Mouse (Mus musculus): ENCODE measurements around the gene Myo18a. TPM values are rescaled to one million over a fixed set of nuclear protein-coding genes. Genes with fewer than 3 reads are reported as not detected.

The Myo18a gene
- polyA plus RNA-seq, 1 experiment from 2014 or later = 22.3 TPM

DNA sequence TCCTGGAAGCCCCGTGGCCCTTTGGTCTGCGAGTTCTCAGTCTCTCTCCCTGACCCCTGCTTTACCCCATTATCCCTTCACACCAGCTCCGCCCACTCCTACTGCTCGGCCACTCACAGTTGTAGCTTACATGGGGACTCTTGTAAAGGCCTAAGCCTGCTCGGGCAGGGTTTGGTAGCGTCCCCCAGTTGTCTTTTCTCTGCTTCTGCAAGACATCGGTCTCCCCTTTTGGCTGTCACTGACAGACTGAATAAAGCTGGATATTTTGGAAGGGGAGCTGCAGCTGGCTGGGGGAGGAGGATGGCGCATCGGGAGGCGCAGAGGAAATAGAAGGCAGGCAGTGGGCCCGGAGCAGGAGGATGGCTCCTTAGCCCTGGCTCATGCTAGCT is 113.7 kb downstream of the Myo18a start:
- Histone ChIP-seq H3K36me3 (ENCODE audit: control insufficient read depth, insufficient read depth, low read length) (no peaks in the 10 kb centered on the region), H3K4me2 (replicated peaks; ENCODE audit: low read depth, low read length) (no peak overlapping the region), H3K4me1 (ENCODE audit: control insufficient read depth, insufficient read depth, low read length) (peaks cover 9% of the 10 kb centered on the region; the same call in 1 of the 2 replicates), H3K9ac (replicated peaks; ENCODE audit: low read depth, low read length) (no peak overlapping the region), H3K9me3 (ENCODE audit: control insufficient read depth, low read depth, low read length) (no peaks in the 10 kb centered on the region), H3K27me3 (ENCODE audit: control insufficient read depth, insufficient read depth, low read length) (no peaks in the 10 kb centered on the region), H3K4me3 (ENCODE audit: low read depth, low read length) (no peak overlapping the region), H3K27ac (ENCODE audit: low read length) (no peak overlapping the region)
- ATAC-seq (ENCODE audit: insufficient number of reproducible peaks, insufficient read depth, low FRiP score, low read depth) = no peak
- WGBS = 44% methylated on average over 11 of the region's 11 CpGs

DNA sequence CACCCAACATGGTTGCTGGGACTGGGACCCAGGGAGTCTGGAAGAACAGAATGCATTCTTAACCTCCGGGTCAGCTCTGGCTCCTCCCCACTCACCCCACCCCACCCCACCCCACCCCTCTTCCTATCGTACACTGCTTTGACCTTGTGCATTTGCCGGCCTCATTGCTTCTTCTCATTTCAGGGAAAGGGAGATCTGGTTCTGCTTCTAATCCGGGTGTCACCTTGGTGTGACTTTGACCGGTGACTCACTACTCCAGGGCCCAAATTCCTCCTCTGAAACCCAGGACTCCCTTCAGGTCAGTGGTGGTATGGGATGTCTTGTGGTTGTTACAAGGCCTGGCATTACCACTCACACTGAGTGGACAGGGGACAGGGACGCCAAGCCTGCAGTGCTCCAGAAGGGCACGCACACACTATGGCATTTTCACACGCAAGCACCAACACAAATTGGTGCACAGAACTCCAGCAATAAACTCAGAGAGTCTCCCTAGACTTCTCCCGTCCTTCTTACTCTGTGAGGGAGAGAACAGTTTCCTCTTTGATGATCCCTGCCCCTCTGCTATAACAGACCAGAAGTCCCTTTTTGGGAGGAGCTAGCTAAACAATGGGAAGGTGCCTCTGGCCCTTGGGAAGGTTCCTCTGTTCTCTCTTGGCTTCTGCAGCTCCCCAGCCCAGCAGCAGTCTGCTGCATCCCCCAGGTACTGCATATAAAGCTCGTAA is 121.6 kb downstream of the Myo18a start:
- Histone ChIP-seq H3K4me2 (replicated peaks; ENCODE audit: low read depth, low read length) (no peak overlapping the region), H3K27me3 (ENCODE audit: control insufficient read depth, insufficient read depth, low read length) (no peaks in the 10 kb centered on the region), H3K36me3 (ENCODE audit: control insufficient read depth, insufficient read depth, low read length) (no peaks in the 10 kb centered on the region), H3K9ac (replicated peaks; ENCODE audit: low read depth, low read length) (no peak overlapping the region), H3K4me3 (ENCODE audit: low read depth, low read length) (no peak overlapping the region), H3K4me1 (ENCODE audit: control insufficient read depth, insufficient read depth, low read length) (peaks cover 15% of the 10 kb centered on the region; the same call in 1 of the 2 replicates), H3K9me3 (ENCODE audit: control insufficient read depth, low read depth, low read length) (no peaks in the 10 kb centered on the region), H3K27ac (ENCODE audit: low read length) (no peak overlapping the region)
- ATAC-seq (ENCODE audit: insufficient number of reproducible peaks, insufficient read depth, low FRiP score, low read depth) = peak; percentile 60
- WGBS = 43% methylated on average over 10 of the region's 10 CpGs

DNA sequence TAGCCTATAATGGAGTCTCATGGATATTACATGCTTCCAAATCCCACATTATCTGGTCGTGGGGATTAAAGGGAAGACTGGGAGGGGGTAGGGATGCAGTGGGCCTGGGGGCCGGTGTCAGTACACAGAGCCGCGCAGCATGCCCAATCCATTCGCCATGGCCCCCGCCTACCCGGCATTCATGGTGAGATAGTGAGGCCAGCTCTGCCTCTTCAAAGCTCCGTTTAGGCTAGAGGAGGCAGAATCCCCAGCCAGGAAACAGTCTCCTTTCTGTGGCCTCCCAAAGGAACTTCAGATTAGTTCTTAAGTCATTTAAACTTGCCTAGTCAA is 122.2 kb downstream of the Myo18a start:
- H3K9ac ChIP-seq (replicated peaks; ENCODE audit: low read depth, low read length) = no peak overlapping the region
- peaks cover 15% of the 10 kb centered on the region; the same call in 1 of the 2 replicates for H3K4me1 ChIP-seq (ENCODE audit: control insufficient read depth, insufficient read depth, low read length)
- WGBS = 42% methylated on average over 8 of the region's 8 CpGs
- ATAC-seq (ENCODE audit: insufficient number of reproducible peaks, insufficient read depth, low FRiP score, low read depth) = no peak
- H3K4me3 ChIP-seq (ENCODE audit: low read depth, low read length) = no peak overlapping the region
- H3K9me3 ChIP-seq (ENCODE audit: control insufficient read depth, low read depth, low read length) = no peaks in the 10 kb centered on the region
- H3K27ac ChIP-seq (ENCODE audit: low read length) = no peak overlapping the region
- H3K36me3 ChIP-seq (ENCODE audit: control insufficient read depth, insufficient read depth, low read length) = no peaks in the 10 kb centered on the region
- no peak overlapping the region for H3K4me2 ChIP-seq (replicated peaks; ENCODE audit: low read depth, low read length)
- H3K27me3 ChIP-seq (ENCODE audit: control insufficient read depth, insufficient read depth, low read length) = no peaks in the 10 kb centered on the region

DNA sequence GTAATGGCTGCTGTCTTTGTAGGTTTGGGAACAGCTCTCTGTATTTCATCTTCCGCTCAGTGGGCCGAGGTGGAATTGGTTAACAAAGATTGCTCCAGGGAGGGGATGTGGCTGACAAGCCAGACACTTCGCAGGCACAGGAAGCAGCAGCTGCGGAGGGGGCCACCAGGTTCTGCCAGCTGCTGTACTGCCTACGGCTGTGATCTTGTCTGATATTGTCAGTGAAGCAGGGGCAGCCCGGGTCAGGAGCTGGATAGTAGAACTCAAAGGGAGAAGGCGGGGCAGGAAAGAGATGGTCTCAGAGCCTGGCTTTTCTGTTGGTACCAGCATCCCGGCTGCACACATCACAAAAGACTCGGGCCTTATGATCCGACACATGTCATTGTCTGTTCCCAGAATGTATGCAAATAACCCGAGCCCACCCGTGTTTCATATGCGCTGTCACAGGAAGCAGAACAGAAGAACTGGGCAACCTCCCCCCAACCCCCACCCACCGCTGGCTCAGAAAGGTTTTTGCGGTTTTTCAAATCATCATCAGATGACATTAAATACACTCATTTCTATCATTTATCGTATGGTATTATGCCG is 124.4 kb downstream of the Myo18a start:
- H3K4me2 ChIP-seq (replicated peaks; ENCODE audit: low read depth, low read length) = no peak overlapping the region
- no peak overlapping the region for H3K9ac ChIP-seq (replicated peaks; ENCODE audit: low read depth, low read length)
- H3K36me3 ChIP-seq (ENCODE audit: control insufficient read depth, insufficient read depth, low read length) = no peaks in the 10 kb centered on the region
- no peak overlapping the region for H3K27ac ChIP-seq (ENCODE audit: low read length)
- no peak; the same call in 1 of the 2 replicates for ATAC-seq (ENCODE audit: insufficient number of reproducible peaks, insufficient read depth, low FRiP score, low read depth)
- peaks cover 15% of the 10 kb centered on the region; the same call in 1 of the 2 replicates for H3K4me1 ChIP-seq (ENCODE audit: control insufficient read depth, insufficient read depth, low read length)
- WGBS = 40% methylated on average over 17 of the region's 17 CpGs
- H3K27me3 ChIP-seq (ENCODE audit: control insufficient read depth, insufficient read depth, low read length) = no peaks in the 10 kb centered on the region
- no peak overlapping the region for H3K4me3 ChIP-seq (ENCODE audit: low read depth, low read length)
- no peaks in the 10 kb centered on the region for H3K9me3 ChIP-seq (ENCODE audit: control insufficient read depth, low read depth, low read length)

- H3K4me1 ChIP-seq (ENCODE audit: control insufficient read depth, insufficient read depth, low read length) = peaks cover 26% of the 10 kb centered on the region
- H3K36me3 ChIP-seq (ENCODE audit: control insufficient read depth, insufficient read depth, low read length) = no peaks in the 10 kb centered on the region
- no peak overlapping the region for H3K9ac ChIP-seq (replicated peaks; ENCODE audit: low read depth, low read length)
- H3K27ac ChIP-seq (ENCODE audit: low read length) = no peak overlapping the region
- WGBS = 82% methylated on average over 5 of the region's 5 CpGs
- no peak overlapping the region for H3K4me3 ChIP-seq (ENCODE audit: low read depth, low read length)
- H3K9me3 ChIP-seq (ENCODE audit: control insufficient read depth, low read depth, low read length) = no peaks in the 10 kb centered on the region
- H3K27me3 ChIP-seq (ENCODE audit: control insufficient read depth, insufficient read depth, low read length) = no peaks in the 10 kb centered on the region
- no peak for ATAC-seq (ENCODE audit: insufficient number of reproducible peaks, insufficient read depth, low FRiP score, low read depth)
- H3K4me2 ChIP-seq (replicated peaks; ENCODE audit: low read depth, low read length) = no peak overlapping the region
Measured at GRCm38 (mm10) chr11:77888846-77889245, 125.8 kb downstream of the Myo18a start.

- no peak for ATAC-seq (ENCODE audit: insufficient number of reproducible peaks, insufficient read depth, low FRiP score, low read depth)
- WGBS = 25% methylated on average over 1 of the region's 2 CpGs
- H3K4me2 ChIP-seq (replicated peaks; ENCODE audit: low read depth, low read length) = no peak overlapping the region
- H3K4me3 ChIP-seq (ENCODE audit: low read depth, low read length) = no peak overlapping the region
- H3K9me3 ChIP-seq (ENCODE audit: control insufficient read depth, low read depth, low read length) = no peaks in the 10 kb centered on the region
- H3K36me3 ChIP-seq (ENCODE audit: control insufficient read depth, insufficient read depth, low read length) = no peaks in the 10 kb centered on the region
- H3K27ac ChIP-seq (ENCODE audit: low read length) = no peak overlapping the region
- no peaks in the 10 kb centered on the region for H3K27me3 ChIP-seq (ENCODE audit: control insufficient read depth, insufficient read depth, low read length)
- H3K4me1 ChIP-seq (ENCODE audit: control insufficient read depth, insufficient read depth, low read length) = peaks cover 33% of the 10 kb centered on the region
- no peak overlapping the region for H3K9ac ChIP-seq (replicated peaks; ENCODE audit: low read depth, low read length)
Measured at GRCm38 (mm10) chr11:77889484-77889883, 126.4 kb downstream of the Myo18a start.

- H3K4me3 ChIP-seq (ENCODE audit: low read depth, low read length) = no peak overlapping the region
- H3K4me2 ChIP-seq (replicated peaks; ENCODE audit: low read depth, low read length) = no peak overlapping the region
- no peak overlapping the region for H3K9ac ChIP-seq (replicated peaks; ENCODE audit: low read depth, low read length)
- no peaks in the 10 kb centered on the region for H3K27me3 ChIP-seq (ENCODE audit: control insufficient read depth, insufficient read depth, low read length)
- H3K27ac ChIP-seq (ENCODE audit: low read length) = no peak overlapping the region
- no peaks in the 10 kb centered on the region for H3K36me3 ChIP-seq (ENCODE audit: control insufficient read depth, insufficient read depth, low read length)
- ATAC-seq (ENCODE audit: insufficient number of reproducible peaks, insufficient read depth, low FRiP score, low read depth) = no peak
- peaks cover 27% of the 10 kb centered on the region for H3K4me1 ChIP-seq (ENCODE audit: control insufficient read depth, insufficient read depth, low read length)
- WGBS = 72% methylated on average over 2 of the region's 2 CpGs
- H3K9me3 ChIP-seq (ENCODE audit: control insufficient read depth, low read depth, low read length) = no peaks in the 10 kb centered on the region
Measured at GRCm38 (mm10) chr11:77890648-77891258, 127.7 kb downstream of the Myo18a start.

GRCm38 (mm10) chr11:77892883-77893282 is 129.8 kb downstream of the Myo18a start:
- H3K27ac ChIP-seq (ENCODE audit: low read length) = peak overlapping the region; percentile 64; the same call in 1 of the 2 replicates

More at GRCm38 (mm10) chr11:77892883-77893282, 129.8 kb downstream of the Myo18a start:
- H3K4me2 ChIP-seq (replicated peaks; ENCODE audit: low read depth, low read length) = peak overlapping the region; percentile 25; the same call in 1 of the 2 replicates
- H3K9me3 ChIP-seq (ENCODE audit: control insufficient read depth, low read depth, low read length) = no peaks in the 10 kb centered on the region
- no peak overlapping the region for H3K9ac ChIP-seq (replicated peaks; ENCODE audit: low read depth, low read length)
- H3K27me3 ChIP-seq (ENCODE audit: control insufficient read depth, insufficient read depth, low read length) = peaks cover 6% of the 10 kb centered on the region; the same call in 1 of the 2 replicates
- 14% methylated on average over 5 of the region's 5 CpGs for WGBS
- no peak overlapping the region for H3K4me3 ChIP-seq (ENCODE audit: low read depth, low read length)
- H3K36me3 ChIP-seq (ENCODE audit: control insufficient read depth, insufficient read depth, low read length) = no peaks in the 10 kb centered on the region
- H3K4me1 ChIP-seq (ENCODE audit: control insufficient read depth, insufficient read depth, low read length) = peaks cover 28% of the 10 kb centered on the region
- ATAC-seq (ENCODE audit: insufficient number of reproducible peaks, insufficient read depth, low FRiP score, low read depth) = no peak

Measured in stomach, embryonic 14.5 days (tissue).